8 mouse cellular contexts compared by ENCODE assay signal in the genomic region with DNA sequence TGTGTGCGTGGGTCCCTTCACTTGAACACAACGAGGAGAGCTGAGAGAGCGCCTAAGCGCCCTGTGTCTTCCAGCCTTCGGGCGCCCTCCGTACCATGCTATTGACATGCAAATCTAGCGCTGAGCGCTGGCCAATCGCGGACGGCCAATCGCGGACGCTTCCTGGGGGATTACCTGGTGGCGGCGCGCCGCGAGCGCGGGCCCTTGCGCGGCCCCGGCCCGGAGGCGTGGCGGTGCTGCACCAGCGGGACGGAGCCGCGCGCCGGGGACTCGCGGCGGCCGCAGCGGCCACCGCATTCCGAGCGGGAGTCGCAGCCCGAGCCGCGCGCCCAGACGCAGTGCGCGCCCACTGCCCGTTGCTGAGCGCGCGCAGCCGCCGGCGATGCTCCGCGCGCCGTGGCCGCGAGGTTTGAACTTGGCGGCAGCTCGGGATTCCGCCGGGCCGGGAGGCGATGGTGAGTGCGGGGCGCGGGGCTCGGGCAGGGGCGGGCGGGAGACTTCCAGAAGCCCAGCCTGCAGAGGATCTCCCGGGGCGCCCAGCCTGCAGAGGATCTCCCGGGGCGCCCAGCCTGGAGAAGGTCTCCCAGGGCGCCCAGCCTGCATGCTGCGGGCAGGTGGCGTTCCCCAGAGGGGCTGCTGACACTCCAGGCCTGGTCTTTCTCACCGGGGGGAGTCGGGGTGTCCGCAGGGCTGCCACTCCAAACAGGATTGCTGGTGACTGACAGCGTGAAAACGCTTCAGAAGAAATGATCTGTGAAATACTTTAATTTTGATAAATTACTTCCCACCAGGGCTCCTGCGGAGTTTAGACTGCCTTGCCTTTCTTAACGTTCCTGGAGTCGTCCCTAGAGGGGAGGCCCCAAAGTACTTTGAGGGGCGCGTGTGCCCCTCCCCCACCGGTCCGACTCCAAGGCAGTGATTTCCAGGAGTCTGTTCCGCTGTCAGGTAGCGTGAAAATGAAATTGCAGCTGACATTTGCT.
DNase-seq lines count a peak whose midpoint lies in the region; ATAC-seq and TF ChIP-seq lines count a peak whose summit lies in the region.

No protein-coding gene starts in this region.

- TF ChIP-seq CTCF in ES-Bruce4 (IDR thresholded peaks at IDR 0.05; ENCODE audit: low read depth, low read length) = no peak
- no peak for TF ChIP-seq CTCF in layer of hippocampus, adult 2 months (conservative IDR thresholded peaks at IDR 0.05)
- TF ChIP-seq CTCF in olfactory bulb, adult 2 months (IDR thresholded peaks at IDR 0.05; ENCODE audit: insufficient read depth, low read depth, low read length) = no peak
- no peak for TF ChIP-seq CTCF in thymus, adult 2 months (IDR thresholded peaks at IDR 0.05; ENCODE audit: borderline replicate concordance, control insufficient read depth, extremely low read depth, insufficient read depth, low read length, poor library complexity)

- intact Hi-C loops in heart, postnatal 36 days (cut with DNase I) = loop anchor here (2.0 kb wide), 1 partner anchor 21 kb away; no protein-coding TSS in a partner anchor

- H3K9me3 ChIP-seq in ES-Bruce4 (replicated peaks; ENCODE audit: control insufficient read depth, insufficient read depth, low read length, poor library complexity, severe bottlenecking) = no peaks in the 10 kb centered on the region
- no peaks in the 10 kb centered on the region for H3K9me3 ChIP-seq in forebrain, embryonic 16.5 days (ENCODE audit: control insufficient read depth, low read length)

- H3K27ac ChIP-seq in ES-Bruce4 (ENCODE audit: insufficient read depth, low read length) = no peak overlapping the region
- peak overlapping the region; percentile 45 for H3K27ac ChIP-seq in forebrain, embryonic 16.5 days (ENCODE audit: low read length)
- H3K27ac ChIP-seq in layer of hippocampus, adult 2 months = no peak overlapping the region
- H3K27ac ChIP-seq in olfactory bulb, adult 2 months (ENCODE audit: insufficient read depth, low read depth, low read length) = no peak overlapping the region
- H3K27ac ChIP-seq in thymus, adult 2 months (ENCODE audit: control insufficient read depth, insufficient read depth, low read length) = no peak overlapping the region

- H3K4me3 ChIP-seq in ES-Bruce4 (ENCODE audit: low read depth, low read length) = peak overlapping the region; percentile 67
- peak overlapping the region; percentile 65 for H3K4me3 ChIP-seq in forebrain, embryonic 16.5 days (replicated peaks; ENCODE audit: low read length)
- H3K4me3 ChIP-seq in layer of hippocampus, adult 2 months = peak overlapping the region; percentile 65
- H3K4me3 ChIP-seq in olfactory bulb, adult 2 months (ENCODE audit: insufficient read depth, low read depth, low read length) = peak overlapping the region; percentile 58
- H3K4me3 ChIP-seq in thymus, adult 2 months (ENCODE audit: control insufficient read depth, insufficient read depth, low read length) = peak overlapping the region; percentile 24

- H3K9ac ChIP-seq in ES-Bruce4 (ENCODE audit: low read depth, poor library complexity, severe bottlenecking) = peak overlapping the region; percentile 83
- H3K9ac ChIP-seq in forebrain, embryonic 16.5 days (replicated peaks; ENCODE audit: low read depth, low read length) = peak overlapping the region; percentile 71

- TF ChIP-seq EP300 in ES-Bruce4 (IDR thresholded peaks at IDR 0.05; ENCODE audit: insufficient read depth, low read depth, low read length) = 0 out of 2 replicates have a peak, but pooled peaks have one; percentile 15

- DNase-seq in cerebellum, adult 11-12 months = peak; percentile 31
- peak; percentile 69 to 74 for DNase-seq in heart, postnatal 36 days
- peak; percentile 34 to 50 for DNase-seq in layer of hippocampus, adult 2 months (ENCODE audit: low spot score in 2 of 2)
- peak; percentile 85 to 89 for DNase-seq in lung, adult 18-20 months
- DNase-seq in thymus, adult 2 months = peak; percentile 40

- peak overlapping the region; percentile 97 for H3K4me2 ChIP-seq in forebrain, embryonic 16.5 days (ENCODE audit: low read length)

- TF ChIP-seq POLR2A in ES-Bruce4 (IDR thresholded peaks at IDR 0.05; ENCODE audit: insufficient read depth, low read length) = peak; percentile 45
- no peak for TF ChIP-seq POLR2A in olfactory bulb, adult 2 months (IDR thresholded peaks at IDR 0.05; ENCODE audit: insufficient read depth, low read depth, low read length)
- TF ChIP-seq POLR2A in thymus, adult 2 months (IDR thresholded peaks at IDR 0.05; ENCODE audit: control insufficient read depth, extremely low read depth, insufficient read depth, low read length, poor library complexity) = no peak

- WGBS in forebrain, embryonic 16.5 days = under 1% methylated on average over 86 of the region's 96 CpGs
- WGBS in olfactory bulb, adult 2 months = 3% methylated on average over 96 of the region's 96 CpGs
- WGBS in thymus, adult 2 months = 3% methylated on average over 92 of the region's 96 CpGs

- H3K27me3 ChIP-seq in ES-Bruce4 (ENCODE audit: control insufficient read depth, insufficient read depth, low read length, poor library complexity, severe bottlenecking) = no peaks in the 10 kb centered on the region
- no peaks in the 10 kb centered on the region for H3K27me3 ChIP-seq in forebrain, embryonic 16.5 days (replicated peaks; ENCODE audit: control insufficient read depth, insufficient read depth, low read length)
- peaks cover 4% of the 10 kb centered on the region; the same call in 1 of the 2 replicates for H3K27me3 ChIP-seq in thymus, adult 2 months (ENCODE audit: control insufficient read depth, insufficient read depth, low read length)

- no peaks in the 10 kb centered on the region for H3K36me3 ChIP-seq in ES-Bruce4 (ENCODE audit: control insufficient read depth, insufficient read depth, low read length, poor library complexity, severe bottlenecking)
- H3K36me3 ChIP-seq in forebrain, embryonic 16.5 days (ENCODE audit: control insufficient read depth, insufficient read depth) = no peaks in the 10 kb centered on the region
- H3K36me3 ChIP-seq in thymus, adult 2 months (ENCODE audit: control insufficient read depth, insufficient read depth, low read length) = no peaks in the 10 kb centered on the region

- ATAC-seq in forebrain, embryonic 16.5 days = peak; percentile 94

- H3K4me1 ChIP-seq in ES-Bruce4 (ENCODE audit: control insufficient read depth, insufficient read depth, low read length) = peaks cover 3% of the 10 kb centered on the region
- H3K4me1 ChIP-seq in forebrain, embryonic 16.5 days (replicated peaks; ENCODE audit: control insufficient read depth, insufficient read depth, low read length) = peaks cover 14% of the 10 kb centered on the region
- H3K4me1 ChIP-seq in olfactory bulb, adult 2 months (ENCODE audit: control insufficient read depth, insufficient read depth, low read length) = peaks cover 8% of the 10 kb centered on the region
- H3K4me1 ChIP-seq in thymus, adult 2 months (replicated peaks; ENCODE audit: control insufficient read depth, insufficient read depth, low read length) = peaks cover 8% of the 10 kb centered on the region

Comparison
In these comparisons a context has a peak if more than half of its experiments do, and no peak if none do; other contexts are left out.
1. DNase-seq: peak in every context shown above with its lines; median percentile 87 in lung, adult 18-20 months; 72 in heart, postnatal 36 days; 42 in layer of hippocampus, adult 2 months; 40 in thymus, adult 2 months; 31 in cerebellum, adult 11-12 months.